ENCODE assay signal across 8 mouse cellular contexts in genomic region chr5:124115990-124116845, GRCm38 (mm10). TPM values are rescaled to one million over a fixed set of nuclear protein-coding genes. Genes with fewer than 3 reads are reported as not detected.
A peak's percentile ranks its signal among the peaks of the same experiment; 100 is the strongest.
DNase-seq lines count a peak whose midpoint lies in the region; ATAC-seq and TF ChIP-seq lines count a peak whose summit lies in the region.

TSS of gene Arl6ip4 (plus strand) at chr5:124116089.

- no peaks in the 10 kb centered on the region for H3K9me3 ChIP-seq in embryonic facial prominence, embryonic 12.5 days
- H3K9me3 ChIP-seq in limb, embryonic 15.5 days: no peaks in the 10 kb centered on the region
- H3K9me3 ChIP-seq in midbrain, postnatal 0 days (ENCODE audit: low read length): no peaks in the 10 kb centered on the region

- peak; percentile 76 for DNase-seq in 3T3-L1 (ENCODE audit: low read depth, low spot score)
- peak; percentile 87 for DNase-seq in adrenal gland, postnatal 10 days
- DNase-seq in heart, adult 2 months: peak; percentile 76 to 86
- DNase-seq in kidney, adult 2 months: peak; percentile 80
- peak; percentile 82 for DNase-seq in midbrain, postnatal 0 days (ENCODE audit: low spot score)
- DNase-seq in spleen, postnatal 14 days (ENCODE audit: low spot score in 2 of 2): peak; percentile 65 to 72

- no peak for TF ChIP-seq CTCF in heart, adult 2 months (IDR thresholded peaks at IDR 0.05)
- TF ChIP-seq CTCF in kidney, adult 2 months (conservative IDR thresholded peaks at IDR 0.05; ENCODE audit: insufficient read depth, insufficient read length, low read depth, low read length): no peak
- no peak for TF ChIP-seq CTCF in midbrain, postnatal 0 days (IDR thresholded peaks at IDR 0.05)

- peak within 1 kb of the TSS; percentile 76 for H3K27ac ChIP-seq in embryonic facial prominence, embryonic 12.5 days
- H3K27ac ChIP-seq in heart, adult 2 months: peak within 1 kb of the TSS; percentile 82
- peak within 1 kb of the TSS; percentile 82 for H3K27ac ChIP-seq in kidney, adult 2 months (ENCODE audit: insufficient read depth, low read depth, low read length)
- peak within 1 kb of the TSS; percentile 84 for H3K27ac ChIP-seq in limb, embryonic 15.5 days
- H3K27ac ChIP-seq in midbrain, postnatal 0 days (ENCODE audit: low read depth, low read length): peak within 1 kb of the TSS; percentile 81

- TF ChIP-seq POLR2A in heart, adult 2 months (IDR thresholded peaks at IDR 0.05; ENCODE audit: insufficient read depth, low read depth, low read length): peak; percentile 80
- TF ChIP-seq POLR2A in kidney, adult 2 months (IDR thresholded peaks at IDR 0.05; ENCODE audit: low read depth, low read length): peak; percentile 54

- WGBS in embryonic facial prominence, embryonic 12.5 days: 2% methylated on average over 63 of the region's 64 CpGs
- WGBS in heart, adult 2 months: under 1% methylated on average over 64 of the region's 64 CpGs
- WGBS in kidney, adult 2 months: 1% methylated on average over 64 of the region's 64 CpGs
- 2% methylated on average over 64 of the region's 64 CpGs for WGBS in limb, embryonic 15.5 days
- WGBS in midbrain, postnatal 0 days: 2% methylated on average over 64 of the region's 64 CpGs

- H3K79me2 ChIP-seq in heart, adult 2 months (replicated peaks; ENCODE audit: control insufficient read depth, insufficient read depth, low read length): peaks cover 4% of the 10 kb centered on the region; the same call in 1 of the 2 replicates

- H3K4me1 ChIP-seq in embryonic facial prominence, embryonic 12.5 days: peaks cover 28% of the 10 kb centered on the region
- peaks cover 11% of the 10 kb centered on the region for H3K4me1 ChIP-seq in heart, adult 2 months (ENCODE audit: control insufficient read depth, insufficient read depth, low read length)
- peaks cover 8% of the 10 kb centered on the region for H3K4me1 ChIP-seq in kidney, adult 2 months (ENCODE audit: control insufficient read depth, insufficient read depth, low read length)
- peaks cover 48% of the 10 kb centered on the region for H3K4me1 ChIP-seq in limb, embryonic 15.5 days
- H3K4me1 ChIP-seq in midbrain, postnatal 0 days (ENCODE audit: insufficient read depth, low read length): peaks cover 16% of the 10 kb centered on the region

- H3K27me3 ChIP-seq in embryonic facial prominence, embryonic 12.5 days: no peaks in the 10 kb centered on the region
- H3K27me3 ChIP-seq in heart, adult 2 months (ENCODE audit: control insufficient read depth, insufficient read depth, low read length): no peaks in the 10 kb centered on the region
- H3K27me3 ChIP-seq in kidney, adult 2 months (replicated peaks; ENCODE audit: control insufficient read depth, insufficient read depth, low read length): no peaks in the 10 kb centered on the region
- H3K27me3 ChIP-seq in limb, embryonic 15.5 days: no peaks in the 10 kb centered on the region
- no peaks in the 10 kb centered on the region for H3K27me3 ChIP-seq in midbrain, postnatal 0 days (ENCODE audit: insufficient read depth, low read length)

- H3K4me3 ChIP-seq in embryonic facial prominence, embryonic 12.5 days: peak within 1 kb of the TSS; percentile 78
- H3K4me3 ChIP-seq in heart, adult 2 months: peak within 1 kb of the TSS; percentile 99
- peak within 1 kb of the TSS; percentile 100 for H3K4me3 ChIP-seq in kidney, adult 2 months (ENCODE audit: insufficient read depth, low read depth, low read length)
- peak within 1 kb of the TSS; percentile 95 for H3K4me3 ChIP-seq in limb, embryonic 15.5 days
- H3K4me3 ChIP-seq in midbrain, postnatal 0 days (ENCODE audit: low read depth, low read length): peak within 1 kb of the TSS; percentile 82

- H3K9ac ChIP-seq in embryonic facial prominence, embryonic 12.5 days: peak within 1 kb of the TSS; percentile 78
- H3K9ac ChIP-seq in heart, adult 2 months (ENCODE audit: low read depth, low read length): peak within 1 kb of the TSS; percentile 100
- peak within 1 kb of the TSS; percentile 89 for H3K9ac ChIP-seq in limb, embryonic 15.5 days
- H3K9ac ChIP-seq in midbrain, postnatal 0 days (replicated peaks; ENCODE audit: low read length, poor library complexity, severe bottlenecking): peak within 1 kb of the TSS; percentile 90

- 0 out of 2 replicates have a peak, but pooled peaks have one; percentile 21 for TF ChIP-seq EP300 in heart, adult 2 months (IDR thresholded peaks at IDR 0.05; ENCODE audit: insufficient read depth, low read depth, low read length)

- H3K36me3 ChIP-seq in embryonic facial prominence, embryonic 12.5 days: peaks cover 41% of the 10 kb centered on the region
- no peaks in the 10 kb centered on the region for H3K36me3 ChIP-seq in heart, adult 2 months (ENCODE audit: control insufficient read depth, insufficient read depth, low read length)
- H3K36me3 ChIP-seq in kidney, adult 2 months (ENCODE audit: control insufficient read depth, insufficient read depth, low read length): no peaks in the 10 kb centered on the region
- peaks cover 52% of the 10 kb centered on the region for H3K36me3 ChIP-seq in limb, embryonic 15.5 days
- H3K36me3 ChIP-seq in midbrain, postnatal 0 days (ENCODE audit: insufficient read depth, low read length): peaks cover 43% of the 10 kb centered on the region

- intact Hi-C loops in heart, adult 2 months (cut with DNase I): loop anchor here (10.0 kb wide), 1 partner anchor 429 kb away; the partner anchor contains the start of gene Tmed2

- H3K4me2 ChIP-seq in embryonic facial prominence, embryonic 12.5 days (replicated peaks): peak within 1 kb of the TSS; percentile 96
- H3K4me2 ChIP-seq in limb, embryonic 15.5 days: peak within 1 kb of the TSS; percentile 94
- H3K4me2 ChIP-seq in midbrain, postnatal 0 days (ENCODE audit: low read depth, low read length, poor library complexity, severe bottlenecking): peak within 1 kb of the TSS; percentile 97

- no peak for ATAC-seq in embryonic facial prominence, embryonic 12.5 days (ENCODE audit: insufficient number of reproducible peaks, insufficient read depth, low FRiP score, low TSS enrichment)
- ATAC-seq in limb, embryonic 15.5 days (ENCODE audit: insufficient number of reproducible peaks, low FRiP score, low TSS enrichment, low read depth): no peak
- peak; percentile 28; the same call in 1 of the 2 replicates for ATAC-seq in midbrain, postnatal 0 days (ENCODE audit: low FRiP score)

RNA-seq across cellular contexts. Expression of gene Arl6ip4, which starts in this region (rescaled TPM):
- total RNA-seq in adrenal gland, postnatal 10 days (2021): 10 to 100 TPM; 56.0 to 58.1 TPM
- 113 and 122 TPM in 2 replicates for polyA plus RNA-seq in embryonic facial prominence, embryonic 12.5 days (2016; fragmentation: Nextera tagmentation; extraction: Ambion mirVana)
- 10 to 100 TPM; 34.2 to 41.5 TPM for total RNA-seq in heart, adult 2 months (2021)
- 16.9 and 17.5 TPM in 2 replicates for polyA plus RNA-seq in heart, adult 2 months (2012; rRNA removed)
- 28.9 and 31.5 TPM in 2 replicates for polyA plus RNA-seq in kidney, adult 2 months (2012; rRNA removed)
- polyA plus RNA-seq in limb, embryonic 15.5 days (2015; fragmentation: Nextera tagmentation; extraction: Ambion mirVana): 93.1 and 97.2 TPM in 2 replicates
- 40.8 and 47.3 TPM in 2 replicates for total RNA-seq in midbrain, postnatal 0 days (2014; rRNA removed)
- 120 and 124 TPM in 2 replicates for polyA plus RNA-seq in midbrain, postnatal 0 days (2015; fragmentation: Nextera tagmentation; extraction: Ambion mirVana)
